Mouse (Mus musculus) liver, embryonic 15.5 days (tissue): ENCODE measurements around the gene Itpr2. TPM values are rescaled to one million over a fixed set of nuclear protein-coding genes. Genes with fewer than 3 reads are reported as not detected.

ENCODE experiments used
- ATAC-seq: fragments of 200-750 bp; cut with Nextera tagmentation; 2 replicates; pipeline ENCODE4 v1.8.0; 2017; ENCODE audit warnings: moderate number of reproducible peaks, mild to moderate bottlenecking, moderate library complexity; ENCODE audit not compliant: insufficient read depth
- H3K27ac ChIP-seq: fragments of 300-500 bp; sonication (generic); replicated peaks from 2 replicates; pipeline ENCODE4 v1.5.1; 2015; ENCODE audit warnings: mild to moderate bottlenecking, inconsistent platforms
- H3K27me3 ChIP-seq: fragments of 300-500 bp; sonication (generic); 2 replicates; pipeline ENCODE4 v1.6.1; 2015; ENCODE audit warnings: mild to moderate bottlenecking, inconsistent platforms
- H3K36me3 ChIP-seq: fragments of 300-500 bp; sonication (generic); replicated peaks from 2 replicates; pipeline ENCODE4 v1.6.1; 2015; ENCODE audit warnings: moderate library complexity, mild to moderate bottlenecking, inconsistent platforms
- H3K4me1 ChIP-seq: fragments of 300-500 bp; sonication (generic); replicated peaks from 2 replicates; pipeline ENCODE4 v1.6.1; 2015; ENCODE audit warnings: inconsistent platforms
- H3K4me2 ChIP-seq: fragments of 300-500 bp; sonication (generic); 2 replicates; pipeline ENCODE4 v1.6.1; 2015; ENCODE audit warnings: moderate library complexity, mild to moderate bottlenecking, inconsistent platforms
- H3K4me3 ChIP-seq: fragments of 300-500 bp; sonication (generic); replicated peaks from 2 replicates; pipeline ENCODE4 v1.5.1; 2015; ENCODE audit warnings: mild to moderate bottlenecking, inconsistent platforms
- H3K9ac ChIP-seq: fragments of 300-500 bp; sonication (generic); 2 replicates; pipeline ENCODE4 v1.6.1; 2015; ENCODE audit warnings: moderate library complexity, mild to moderate bottlenecking, inconsistent platforms
- H3K9me3 ChIP-seq: fragments of 300-500 bp; sonication (generic); replicated peaks from 2 replicates; pipeline ENCODE4 v1.6.1; 2016; ENCODE audit warnings: inconsistent platforms
- WGBS: fragments of 180-500 bp; shearing (Covaris S2); methylation state at CpG from one replicate; pipeline ENCODE4 v1.1.7; 2015; ENCODE audit warnings: mixed read lengths; ENCODE audit not compliant: insufficient replicate concordance; 5-methylcytosine and 5-hydroxymethylcytosine counted together
- polyA plus RNA-seq: library from polyadenylated mRNA; unstranded; fragments of >200 nt; fragmentation: Nextera tagmentation; extraction: Ambion mirVana; gene quantifications from 2 replicates; pipeline ENCODE4 v1.2.1, GENCODE M21; 2015

Itpr2 gene
- polyA plus RNA-seq, 1 experiment from 2014 or later: 4.2 TPM

DNA sequence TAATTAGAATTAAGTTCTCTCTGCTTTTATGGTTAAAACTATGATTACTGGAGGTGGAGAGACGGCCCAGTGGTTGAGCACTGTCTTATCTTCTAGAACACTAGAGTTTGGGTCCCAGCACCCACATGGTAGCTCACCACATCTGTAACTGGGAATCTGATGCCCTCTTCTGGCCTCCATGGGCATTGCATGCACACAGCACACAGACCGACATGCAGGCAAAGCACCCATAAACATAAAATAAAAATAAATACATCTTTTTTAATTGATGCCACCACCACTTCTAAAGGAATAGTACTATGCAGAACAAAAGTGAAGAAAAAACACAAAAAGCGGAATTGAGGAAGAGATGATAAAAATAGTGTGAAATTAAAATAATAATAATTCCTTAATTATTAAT, 243.8 kb downstream of the Itpr2 start:
- Histone ChIP-seq H3K9ac (no peak overlapping the region), H3K27me3 (no peaks in the 10 kb centered on the region), H3K36me3 (no peaks in the 10 kb centered on the region), H3K27ac (no peak overlapping the region), H3K4me2 (no peak overlapping the region), H3K9me3 (no peaks in the 10 kb centered on the region; the same call in 1 of the 2 replicates), H3K4me1 (peaks cover 20% of the 10 kb centered on the region), H3K4me3 (no peak overlapping the region)
- no peak for ATAC-seq
- 78% methylated on average over 3 of the region's 3 CpGs for WGBS

DNA sequence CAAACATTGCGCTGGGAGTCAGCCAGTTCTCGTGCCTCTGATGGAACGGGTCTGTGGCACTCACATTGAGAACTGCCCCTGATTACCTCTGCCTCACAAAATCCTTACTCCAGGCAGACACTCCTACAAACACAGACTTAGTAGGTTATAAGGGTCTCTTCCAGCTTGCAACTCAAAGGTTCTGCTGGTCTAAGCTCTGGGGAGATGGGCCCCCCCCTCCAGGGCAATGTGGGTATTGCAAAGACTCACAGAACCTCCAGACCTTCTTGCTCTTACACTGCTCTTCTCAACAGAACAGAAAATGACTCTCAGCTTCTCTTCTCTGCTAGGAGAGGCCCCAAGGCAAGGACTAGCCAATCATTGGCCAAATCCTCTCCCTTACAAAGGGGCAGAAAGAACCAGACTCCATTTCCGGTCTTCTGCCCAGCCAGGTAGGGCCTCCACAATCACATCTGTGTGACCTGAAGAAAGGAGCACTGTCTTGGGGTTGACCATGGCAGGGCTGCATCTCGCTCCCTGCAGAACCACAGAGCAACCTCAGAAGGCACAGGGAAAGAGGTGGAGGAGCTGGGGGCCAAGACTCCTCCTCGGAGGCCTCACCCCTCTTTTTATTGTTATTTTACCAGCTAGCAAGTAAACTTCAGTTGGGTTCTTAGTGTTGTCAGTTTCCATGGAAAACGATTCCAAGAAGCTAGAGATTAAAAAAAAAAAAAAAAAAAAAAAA, 244.9 kb downstream of the Itpr2 start:
- no peak overlapping the region for H3K4me3 ChIP-seq
- H3K4me1 ChIP-seq: peaks cover 20% of the 10 kb centered on the region
- H3K9me3 ChIP-seq: no peaks in the 10 kb centered on the region; the same call in 1 of the 2 replicates
- no peaks in the 10 kb centered on the region for H3K36me3 ChIP-seq
- peak overlapping the region; percentile 51; the same call in 1 of the 2 replicates for H3K4me2 ChIP-seq
- ATAC-seq: peak; percentile 73
- 83% methylated on average over 7 of the region's 7 CpGs for WGBS
- no peaks in the 10 kb centered on the region for H3K27me3 ChIP-seq
- no peak overlapping the region for H3K9ac ChIP-seq
- H3K27ac ChIP-seq: no peak overlapping the region

- Histone ChIP-seq H3K9ac (0 out of 2 replicates have a peak overlapping the region, but pooled peaks have one; percentile 32), H3K27me3 (no peaks in the 10 kb centered on the region), H3K9me3 (no peaks in the 10 kb centered on the region; the same call in 1 of the 2 replicates), H3K4me3 (no peak overlapping the region), H3K27ac (peak overlapping the region; percentile 22; the same call in 1 of the 2 replicates), H3K36me3 (no peaks in the 10 kb centered on the region), H3K4me2 (peak overlapping the region; percentile 51), H3K4me1 (peaks cover 20% of the 10 kb centered on the region)
- 37% methylated on average over 2 of the region's 2 CpGs for WGBS
- ATAC-seq: peak; percentile 87
These were observed 245.6 kb downstream of the Itpr2 start for GRCm38 (mm10) chr6:146256401-146256800.

DNA sequence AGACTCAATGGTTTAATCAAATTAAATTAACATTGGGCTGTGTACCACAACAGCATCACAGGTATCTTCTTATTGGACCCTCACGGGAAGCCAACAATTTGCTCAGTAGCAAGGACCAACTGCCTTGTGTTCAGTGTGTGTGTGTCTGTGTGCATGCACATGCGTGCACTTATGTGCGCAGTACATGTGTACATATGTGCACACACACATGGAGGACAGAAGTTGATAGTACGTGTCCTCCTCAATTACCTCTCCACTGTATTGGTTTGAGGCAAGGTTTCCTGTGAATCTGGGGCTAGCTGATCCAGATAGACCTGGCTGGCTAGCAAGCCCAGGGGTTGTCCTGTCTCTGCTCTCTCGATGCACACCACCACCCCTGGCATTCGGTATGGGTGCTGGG, 246.4 kb downstream of the Itpr2 start:
- Histone ChIP-seq H3K36me3 (no peaks in the 10 kb centered on the region), H3K4me2 (peak overlapping the region; percentile 51; the same call in 1 of the 2 replicates), H3K27ac (peak overlapping the region; percentile 22; the same call in 1 of the 2 replicates), H3K4me1 (peaks cover 20% of the 10 kb centered on the region), H3K27me3 (no peaks in the 10 kb centered on the region), H3K9me3 (no peaks in the 10 kb centered on the region; the same call in 1 of the 2 replicates), H3K4me3 (no peak overlapping the region), H3K9ac (no peak overlapping the region)
- ATAC-seq: no peak
- WGBS: 83% methylated on average over 6 of the region's 6 CpGs

GRCm38 (mm10) chr6:146254931-146255330, 247.1 kb downstream of the Itpr2 start:
- Histone ChIP-seq H3K36me3 (no peaks in the 10 kb centered on the region), H3K4me2 (no peak overlapping the region), H3K27me3 (no peaks in the 10 kb centered on the region), H3K4me1 (peaks cover 20% of the 10 kb centered on the region), H3K4me3 (no peak overlapping the region), H3K27ac (no peak overlapping the region), H3K9me3 (no peaks in the 10 kb centered on the region; the same call in 1 of the 2 replicates), H3K9ac (no peak overlapping the region)
- ATAC-seq: no peak
- WGBS: 84% methylated on average over 9 of the region's 9 CpGs

DNA sequence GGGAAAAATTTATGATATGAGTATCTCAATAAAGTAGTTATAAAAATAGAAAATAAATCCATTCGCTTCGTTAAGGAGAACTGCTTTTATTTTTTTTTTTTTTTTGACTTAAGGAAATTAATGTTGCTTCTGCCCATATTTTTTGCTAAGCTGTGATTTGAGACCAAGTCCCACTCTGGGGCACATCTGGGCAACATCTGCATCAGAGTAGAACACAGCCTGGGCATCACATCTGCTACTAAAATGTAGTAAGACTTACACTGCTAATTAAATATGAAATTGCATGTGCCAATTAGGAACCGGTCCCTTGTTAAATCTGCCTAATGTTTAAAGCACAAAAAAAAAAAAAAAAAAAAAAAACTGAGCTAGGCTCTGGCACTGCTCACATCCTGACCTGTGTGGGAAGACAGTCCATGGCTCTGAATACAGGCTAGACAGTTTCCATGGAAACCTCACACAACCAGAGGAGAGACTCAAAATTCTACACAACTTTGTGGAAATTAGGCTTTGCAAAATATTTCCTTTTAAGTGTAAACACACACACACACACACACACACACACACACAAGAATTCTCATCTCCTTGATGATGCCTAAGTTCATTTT, 247.7 kb downstream of the Itpr2 start:
- ATAC-seq: no peak
- peaks cover 20% of the 10 kb centered on the region for H3K4me1 ChIP-seq
- no peak overlapping the region for H3K4me2 ChIP-seq
- no peak overlapping the region for H3K27ac ChIP-seq
- no peaks in the 10 kb centered on the region for H3K27me3 ChIP-seq
- no peaks in the 10 kb centered on the region for H3K36me3 ChIP-seq
- 82% methylated on average over 3 of the region's 3 CpGs for WGBS
- H3K9ac ChIP-seq: no peak overlapping the region
- H3K9me3 ChIP-seq: no peaks in the 10 kb centered on the region; the same call in 1 of the 2 replicates
- no peak overlapping the region for H3K4me3 ChIP-seq

DNA sequence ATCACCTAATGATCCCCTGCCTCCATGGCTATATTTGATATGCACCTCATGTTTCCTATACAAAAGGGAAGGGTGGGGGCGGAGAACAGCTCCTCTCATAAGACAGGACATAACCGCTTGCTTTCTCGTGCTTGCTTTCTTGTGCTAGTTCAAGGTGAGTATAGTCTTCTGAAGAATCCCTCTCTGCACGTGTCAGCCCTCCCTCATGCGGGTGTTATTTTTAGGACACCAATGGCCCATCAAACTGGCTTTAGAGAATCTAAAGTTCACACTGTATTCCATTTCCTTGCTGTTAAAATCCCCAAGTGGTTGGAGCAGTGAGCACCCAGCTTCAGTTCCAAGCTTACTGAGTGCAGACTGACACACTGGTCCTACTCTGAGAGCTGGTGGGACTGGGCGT, 252.9 kb downstream of the Itpr2 start:
- 68% methylated on average over 6 of the region's 6 CpGs for WGBS

DNA sequence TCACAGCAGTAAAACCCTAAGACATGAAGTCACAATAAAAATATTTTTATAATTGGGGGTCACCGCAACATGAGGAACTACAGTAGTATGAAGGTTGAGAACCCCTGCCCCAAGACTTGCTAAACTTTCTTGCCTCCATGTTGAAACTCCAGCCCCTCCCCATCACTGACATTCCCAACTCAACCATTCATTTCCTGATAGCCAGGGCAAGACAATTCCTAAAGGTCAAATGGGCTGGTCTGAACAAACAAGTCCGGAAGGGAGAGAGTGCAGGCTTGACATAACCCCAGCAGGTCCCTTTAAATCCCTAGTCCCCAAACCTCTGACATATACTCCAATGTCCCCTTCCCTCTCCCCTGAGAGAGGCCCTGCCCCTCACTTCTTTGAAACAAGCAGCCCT, 253.7 kb downstream of the Itpr2 start:
- no peak overlapping the region for H3K27ac ChIP-seq
- H3K27me3 ChIP-seq: no peaks in the 10 kb centered on the region
- H3K4me1 ChIP-seq: peaks cover 20% of the 10 kb centered on the region
- H3K36me3 ChIP-seq: no peaks in the 10 kb centered on the region
- H3K4me3 ChIP-seq: no peak overlapping the region
- no peaks in the 10 kb centered on the region for H3K9me3 ChIP-seq
- peak overlapping the region; percentile 36 for H3K4me2 ChIP-seq
- 0 out of 2 replicates have a peak, but pooled peaks have one; percentile 3 for ATAC-seq
- H3K9ac ChIP-seq: no peak overlapping the region
- 64% methylated on average over 2 of the region's 2 CpGs for WGBS

More for the DNA sequence above, 252.9 kb downstream of the Itpr2 start:
- H3K4me2 ChIP-seq: no peak overlapping the region
- no peaks in the 10 kb centered on the region for H3K36me3 ChIP-seq
- H3K4me1 ChIP-seq: peaks cover 20% of the 10 kb centered on the region
- H3K9ac ChIP-seq: no peak overlapping the region
- no peaks in the 10 kb centered on the region for H3K9me3 ChIP-seq
- no peaks in the 10 kb centered on the region for H3K27me3 ChIP-seq
- no peak overlapping the region for H3K4me3 ChIP-seq
- H3K27ac ChIP-seq: no peak overlapping the region
- no peak for ATAC-seq

DNA sequence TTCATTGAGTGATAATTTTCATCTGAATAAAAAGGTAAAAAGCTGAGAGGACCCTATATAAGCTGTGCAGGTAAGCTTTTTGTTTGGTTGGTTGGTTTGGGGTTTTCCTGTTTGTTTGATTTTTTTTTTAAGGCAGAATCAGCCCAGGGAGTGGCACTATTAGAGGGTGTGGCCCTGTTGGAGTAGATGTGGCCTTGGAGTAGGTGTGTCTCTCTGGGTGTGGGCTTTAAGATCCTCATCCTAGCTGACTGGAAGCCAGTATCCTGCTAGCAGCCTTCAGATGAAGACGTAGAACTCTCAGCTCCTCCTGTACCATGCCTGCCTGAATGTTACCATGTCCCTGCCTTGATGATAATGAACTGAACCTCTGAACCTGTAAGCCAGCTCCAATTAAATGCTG, 254.1 kb downstream of the Itpr2 start:
- no peaks in the 10 kb centered on the region for H3K36me3 ChIP-seq
- H3K4me2 ChIP-seq: peak overlapping the region; percentile 36
- H3K27me3 ChIP-seq: no peaks in the 10 kb centered on the region
- WGBS: 54% methylated on average over 1 of the region's 1 CpGs
- ATAC-seq: peak; percentile 80
- no peaks in the 10 kb centered on the region for H3K9me3 ChIP-seq
- no peak overlapping the region for H3K4me3 ChIP-seq
- no peak overlapping the region for H3K9ac ChIP-seq
- H3K27ac ChIP-seq: peak overlapping the region; percentile 38; the same call in 1 of the 2 replicates
- peaks cover 20% of the 10 kb centered on the region for H3K4me1 ChIP-seq

- no peak for ATAC-seq
- Histone ChIP-seq H3K4me1 (peaks cover 20% of the 10 kb centered on the region), H3K4me3 (no peak overlapping the region), H3K27me3 (no peaks in the 10 kb centered on the region), H3K36me3 (no peaks in the 10 kb centered on the region), H3K9me3 (no peaks in the 10 kb centered on the region), H3K4me2 (no peak overlapping the region), H3K27ac (no peak overlapping the region), H3K9ac (no peak overlapping the region)
- 79% methylated on average over 6 of the region's 6 CpGs for WGBS
These were observed 255.7 kb downstream of the Itpr2 start for GRCm38 (mm10) chr6:146246368-146246767.

GRCm38 (mm10) chr6:146245888-146246287, 256.1 kb downstream of the Itpr2 start:
- H3K27me3 ChIP-seq: no peaks in the 10 kb centered on the region
- H3K27ac ChIP-seq: no peak overlapping the region
- no peaks in the 10 kb centered on the region for H3K9me3 ChIP-seq
- no peaks in the 10 kb centered on the region for H3K36me3 ChIP-seq
- peaks cover 20% of the 10 kb centered on the region for H3K4me1 ChIP-seq
- no peak overlapping the region for H3K4me3 ChIP-seq
- H3K9ac ChIP-seq: no peak overlapping the region
- ATAC-seq: no peak
- 80% methylated on average over 9 of the region's 9 CpGs for WGBS
- no peak overlapping the region for H3K4me2 ChIP-seq
